Mouse (Mus musculus) cerebellum, adult 2 months (tissue): ENCODE results near the gene Zfp84. TPM values are rescaled to one million over a fixed set of nuclear protein-coding genes. Genes with fewer than 3 reads are reported as not detected.
"Not testable (repeated sequence)": the region's sequence is repeated elsewhere in the genome, so short reads cannot be mapped to it uniquely, and the experiment has no call there.

Experiments
- DNase-seq, 2 experiments: peaks; one replicate each; pipeline ENCODE4 v3.0.0; 2021
- H3K27ac ChIP-seq: fragments of 200-500 bp; 2 replicates; pipeline ENCODE4 v1.5.1; 2012; ENCODE audit warnings: low read length, control low read depth, inconsistent platforms; ENCODE audit not compliant: insufficient read depth
- H3K27me3 ChIP-seq: fragments of 200-500 bp; 2 replicates; pipeline ENCODE4 v1.6.1; 2012; ENCODE audit warnings: inconsistent platforms, mild to moderate bottlenecking, low read length, moderate library complexity; ENCODE audit not compliant: control insufficient read depth, insufficient read depth
- H3K4me1 ChIP-seq: fragments of 200-500 bp; 2 replicates; pipeline ENCODE4 v1.6.1; 2011; ENCODE audit warnings: low read length; ENCODE audit not compliant: control insufficient read depth, insufficient read depth
- H3K4me3 ChIP-seq: fragments of 200-500 bp; replicated peaks from 2 replicates; pipeline ENCODE3; 2011; ENCODE audit warnings: mild to moderate bottlenecking, low read depth, low read length, control low read depth; ENCODE audit not compliant: insufficient read depth
- CTCF ChIP-seq: fragments of 200-500 bp; IDR thresholded peaks from 2 replicates; pipeline ENCODE4 v1.5.1; 2011; ENCODE audit warnings: low read depth, mild to moderate bottlenecking, control low read depth, low read length, moderate library complexity, borderline replicate concordance; ENCODE audit not compliant: insufficient read depth
- POLR2A ChIP-seq: fragments of 200-500 bp; IDR thresholded peaks from 2 replicates; pipeline ENCODE4 v1.6.1; 2011; ENCODE audit warnings: low read length, control low read depth, borderline replicate concordance; ENCODE audit not compliant: insufficient read depth
- WGBS: fragments of 180-500 bp; shearing (Covaris S2); methylation state at CpG from one replicate; pipeline ENCODE4 v1.1.7; 2018; 5-methylcytosine and 5-hydroxymethylcytosine counted together
- polyA plus RNA-seq: library from polyadenylated mRNA; depleted of rRNA; stranded (reverse); fragments of >200 nt; gene quantifications from 2 replicates; pipeline ENCODE4 v1.2.3, GENCODE M21; 2012; rRNA removed

Zfp84 gene
- 11.1 and 12.3 TPM in 2 replicates for polyA plus RNA-seq

DNA sequence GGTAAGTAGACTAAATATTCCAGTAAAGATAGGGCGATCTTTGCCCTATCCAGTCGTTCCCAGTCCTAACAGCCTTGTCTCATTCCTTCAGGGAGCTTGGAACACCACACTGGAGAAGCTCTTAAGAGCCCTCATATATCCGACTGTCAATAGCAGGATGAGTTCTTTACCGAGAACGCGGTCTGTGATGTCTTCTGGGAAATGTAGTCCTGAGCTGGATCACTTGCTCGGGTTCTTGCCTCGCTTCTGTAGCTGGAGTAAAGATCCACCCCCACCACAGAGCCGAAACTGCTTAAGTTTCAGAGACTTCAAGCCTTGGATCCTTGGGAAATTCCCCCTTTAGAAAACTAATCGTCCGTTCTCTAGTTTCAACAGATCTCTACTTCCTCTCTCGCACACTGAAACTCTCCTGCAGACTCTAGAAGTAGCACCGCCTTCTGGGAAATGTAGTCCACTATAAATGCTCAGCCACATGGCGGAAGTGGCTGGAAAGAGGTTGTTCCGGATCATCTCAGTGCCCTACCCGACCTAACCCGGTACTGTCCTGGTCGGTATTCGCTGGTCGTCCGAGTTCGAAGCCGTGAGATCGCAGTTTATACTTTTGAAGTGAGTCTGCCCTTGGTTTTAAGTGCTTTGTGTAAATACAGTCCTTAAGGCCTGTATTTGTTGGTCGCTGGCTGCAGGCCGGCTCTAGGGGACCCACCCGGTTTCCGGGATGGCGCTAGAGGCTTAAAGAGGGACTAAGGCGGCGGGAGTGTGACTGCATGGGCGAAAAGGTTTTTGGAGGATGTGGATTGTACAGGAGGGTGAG lies at the start of gene Zfp84:
Gene Zfp84 (plus strand): TSS at position 463 of the 811 bp plus-strand sequence.
- TF ChIP-seq CTCF (no peak), POLR2A (0 out of 2 replicates have a peak, but pooled peaks have one; percentile 55)
- Histone ChIP-seq H3K27me3 (no peaks in the 10 kb centered on the region), H3K4me1 (peaks cover 4% of the 10 kb centered on the region; the same call in 1 of the 2 replicates), H3K27ac (peak within 1 kb of the TSS; percentile 45; the same call in 1 of the 2 replicates), H3K4me3 (peak within 1 kb of the TSS; percentile 70)
- WGBS, result 0% methylated on average over 32 of the region's 32 CpGs
- DNase-seq, result peak; percentile 89 to 93

DNA sequence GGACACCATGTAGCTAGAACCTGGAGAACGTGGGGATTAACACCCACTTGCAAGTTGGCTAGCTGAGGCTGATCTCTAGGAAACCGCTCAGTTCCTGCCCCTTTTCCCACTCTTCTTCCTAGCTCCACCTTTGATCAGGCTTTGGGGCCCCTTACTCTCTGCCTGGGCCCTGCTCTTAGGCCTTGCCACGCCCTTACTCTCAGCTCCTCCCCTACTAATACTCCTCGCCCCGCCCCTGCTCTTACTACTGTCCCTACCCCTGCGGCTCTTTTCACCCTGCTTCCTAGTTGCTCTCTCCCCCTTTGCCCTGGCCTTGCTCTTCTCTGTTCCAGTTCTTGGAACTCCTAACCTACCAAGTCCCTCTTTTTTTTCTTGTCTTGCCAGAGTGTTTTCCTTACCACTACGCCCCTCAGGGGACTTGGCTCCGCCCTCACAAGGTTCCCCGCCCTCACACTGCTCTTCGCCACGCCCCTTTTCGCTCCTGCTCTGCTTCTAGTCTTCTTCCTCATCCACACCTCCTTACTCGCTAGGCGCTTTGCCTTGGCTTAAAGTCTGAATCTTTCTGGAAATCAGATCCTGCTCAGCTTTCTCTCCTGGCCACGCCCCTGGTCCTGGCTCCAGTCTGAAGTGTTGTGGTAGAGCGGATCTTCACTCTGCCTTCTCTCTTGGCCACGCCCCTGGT lies 42.8 kb upstream of the Zfp84 start:
- not testable (repeated sequence) for H3K27me3 ChIP-seq, H3K27ac ChIP-seq, H3K4me1 ChIP-seq, H3K4me3 ChIP-seq, DNase-seq
- WGBS, result 34% methylated on average over 16 of the region's 17 CpGs

DNA sequence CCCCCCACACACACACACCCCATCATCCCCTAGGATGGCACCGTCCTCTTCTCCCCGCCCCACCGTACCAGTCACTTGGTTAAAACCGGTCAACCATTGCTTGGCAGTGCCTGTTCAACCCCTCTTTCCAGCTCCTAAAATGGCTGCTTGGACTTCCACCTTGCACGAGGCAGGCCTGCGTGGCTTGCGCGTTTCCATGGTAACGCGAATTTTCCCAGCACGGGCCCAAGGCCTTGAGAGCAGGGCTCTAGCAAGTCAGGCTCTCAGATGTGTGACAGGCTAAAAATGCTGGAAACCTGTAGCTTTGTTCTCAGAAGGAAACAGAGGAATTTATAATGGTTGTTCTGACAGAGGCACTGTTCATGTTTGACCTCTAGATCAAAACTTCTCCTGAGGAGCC lies 41.5 kb upstream of the Zfp84 start, which contains the start of gene Catsperg2:
Gene Catsperg2 (minus strand): TSS at position 173 of the 400 bp plus-strand sequence.
- not testable (repeated sequence) for H3K4me1 ChIP-seq, DNase-seq, H3K27me3 ChIP-seq, H3K4me3 ChIP-seq, H3K27ac ChIP-seq
- 60% methylated on average over 11 of the region's 11 CpGs for WGBS

DNA sequence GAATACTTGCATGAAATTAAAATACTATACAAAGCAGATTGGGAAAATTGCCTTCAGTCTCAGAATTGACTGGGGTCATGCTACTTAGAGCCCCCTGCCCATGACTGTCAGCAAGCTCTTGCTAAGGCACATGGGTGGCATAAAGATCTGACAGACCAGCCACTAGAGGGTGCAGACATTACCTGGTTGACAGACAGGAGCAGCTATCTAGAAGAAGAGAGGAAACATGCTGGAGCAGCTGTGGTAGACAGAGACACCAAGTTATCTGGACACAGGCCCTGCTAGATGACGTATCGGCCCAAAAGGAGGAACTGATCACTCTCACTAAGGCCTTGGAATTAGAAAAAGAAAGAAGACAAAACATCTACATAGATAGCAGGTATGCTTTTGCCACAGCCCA lies 40.3 kb upstream of the Zfp84 start:
- no peaks in the 10 kb centered on the region for H3K4me1 ChIP-seq
- H3K4me3 ChIP-seq, result no peak overlapping the region
- no peak for DNase-seq
- H3K27ac ChIP-seq, result no peak overlapping the region
- no peaks in the 10 kb centered on the region; the same call in 1 of the 2 replicates for H3K27me3 ChIP-seq
- WGBS, result 79% methylated on average over 2 of the region's 2 CpGs
- no peak for TF ChIP-seq CTCF
- no peak for TF ChIP-seq POLR2A

DNA sequence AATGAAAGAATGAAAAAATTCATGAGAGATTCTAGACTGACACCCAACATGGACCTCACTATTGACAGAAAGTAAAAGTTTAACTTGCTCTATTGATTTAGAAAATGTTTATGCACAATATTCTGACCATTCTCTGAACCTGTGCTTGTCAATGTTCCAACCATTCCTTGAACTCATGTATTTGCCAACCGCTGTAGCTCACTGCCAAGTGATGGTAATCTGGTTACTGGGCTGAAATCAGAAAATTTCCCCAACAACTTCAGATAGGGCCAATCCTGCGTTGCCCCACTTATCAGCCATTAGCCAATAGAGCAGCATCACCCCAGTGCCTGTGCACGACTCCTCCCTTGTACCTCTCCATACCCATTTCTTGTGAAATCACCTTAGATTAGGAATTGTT lies 26.1 kb upstream of the Zfp84 start:
- Histone ChIP-seq H3K4me1 (no peaks in the 10 kb centered on the region), H3K4me3 (no peak overlapping the region), H3K27me3 (no peaks in the 10 kb centered on the region; the same call in 1 of the 2 replicates), H3K27ac (no peak overlapping the region)
- 73% methylated on average over 3 of the region's 3 CpGs for WGBS
- TF ChIP-seq POLR2A (no peak), CTCF (no peak)
- DNase-seq, result no peak

DNA sequence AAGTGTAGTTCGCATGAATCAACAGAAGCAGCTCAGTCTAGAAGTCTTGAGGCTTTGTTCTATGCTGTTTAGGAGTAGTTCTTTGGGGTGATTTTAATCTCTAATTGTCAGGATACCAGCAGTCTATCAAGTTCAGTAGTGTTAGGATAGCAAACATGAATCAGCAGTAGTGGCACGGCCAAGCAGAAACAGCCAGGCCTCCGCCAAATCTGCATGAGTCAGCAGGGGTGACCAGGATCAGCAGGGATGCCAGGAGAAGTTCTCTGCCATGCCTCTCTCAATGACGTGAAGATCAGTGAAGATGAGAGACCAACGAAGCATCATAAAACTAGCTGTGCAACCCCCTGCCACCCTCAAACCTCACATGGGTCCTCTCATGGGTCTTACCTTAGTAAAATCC lies 7.9 kb upstream of the Zfp84 start:
- 70% methylated on average over 5 of the region's 5 CpGs for WGBS
- no peak for TF ChIP-seq POLR2A
- no peak for TF ChIP-seq CTCF
- H3K27ac ChIP-seq, result no peak overlapping the region
- no peaks in the 10 kb centered on the region for H3K4me1 ChIP-seq
- no peaks in the 10 kb centered on the region for H3K27me3 ChIP-seq
- no peak for DNase-seq
- no peak overlapping the region for H3K4me3 ChIP-seq

DNA sequence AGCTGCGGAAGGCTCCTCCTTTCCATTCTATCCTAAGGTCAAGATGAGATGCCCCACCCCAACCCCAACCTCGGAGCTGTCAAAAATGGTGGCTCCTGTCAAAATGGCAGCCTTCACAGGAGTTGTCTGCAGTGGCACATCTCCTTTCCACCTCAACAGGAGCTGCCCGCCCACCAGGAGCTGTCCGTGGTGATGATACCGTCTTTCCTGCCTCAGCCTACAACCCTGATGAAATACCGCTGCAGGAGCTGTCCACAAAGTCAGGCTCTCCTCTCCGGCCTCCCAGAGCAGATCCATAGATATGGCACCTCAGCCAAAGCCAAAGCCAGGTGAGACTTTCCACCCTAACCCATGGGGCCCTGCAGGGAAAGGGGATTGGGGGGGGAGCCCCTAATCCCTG lies 3.6 kb upstream of the Zfp84 start:
- 87% methylated on average over 7 of the region's 7 CpGs for WGBS

More for the DNA sequence above, 3.6 kb upstream of the Zfp84 start:
- H3K4me1 ChIP-seq, result peaks cover 4% of the 10 kb centered on the region; the same call in 1 of the 2 replicates
- TF ChIP-seq POLR2A (no peak), CTCF (no peak)
- no peaks in the 10 kb centered on the region for H3K27me3 ChIP-seq
- no peak overlapping the region for H3K27ac ChIP-seq
- DNase-seq, result no peak
- no peak overlapping the region for H3K4me3 ChIP-seq
